Mouse (Mus musculus): Measurements from ENCODE around the gene Ptprn2.

GRCm38 (mm10) chr12:116989144-116989543 is 503.6 kb downstream of the Ptprn2 start:
- no peak for TF ChIP-seq POLR2A (IDR thresholded peaks at IDR 0.05; ENCODE audit: control insufficient read depth, low read depth, low read length)
- TF ChIP-seq CTCF (IDR thresholded peaks at IDR 0.05; ENCODE audit: control insufficient read depth, insufficient read depth, insufficient replicate concordance, low read depth, low read length) = no peak
